Mouse (Mus musculus): ENCODE measurements around the gene Clcnka.

Clcnka gene

DNA sequence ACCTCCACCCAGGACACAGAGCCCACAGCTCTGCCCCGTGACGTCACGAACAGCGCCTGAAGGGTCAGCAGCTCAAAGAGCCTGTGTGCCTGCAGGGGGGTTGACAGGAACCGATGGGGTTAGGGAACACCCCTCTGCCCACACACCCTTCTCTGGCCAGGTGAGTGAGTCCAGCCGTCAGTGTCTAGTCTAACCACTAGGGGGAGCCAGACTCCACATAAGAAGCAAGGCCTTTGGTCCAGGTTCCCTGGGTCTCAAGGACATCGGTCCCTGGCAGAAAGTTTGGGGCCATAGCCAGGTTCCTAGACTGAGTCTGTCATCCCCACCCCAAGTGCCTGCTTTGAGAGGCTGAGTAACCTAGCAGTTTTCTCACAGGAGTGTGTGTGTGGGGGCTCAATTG, 13.2 kb downstream of the Clcnka start:
- no peak for ATAC-seq (ENCODE audit: insufficient number of reproducible peaks, low FRiP score, low TSS enrichment)

DNA sequence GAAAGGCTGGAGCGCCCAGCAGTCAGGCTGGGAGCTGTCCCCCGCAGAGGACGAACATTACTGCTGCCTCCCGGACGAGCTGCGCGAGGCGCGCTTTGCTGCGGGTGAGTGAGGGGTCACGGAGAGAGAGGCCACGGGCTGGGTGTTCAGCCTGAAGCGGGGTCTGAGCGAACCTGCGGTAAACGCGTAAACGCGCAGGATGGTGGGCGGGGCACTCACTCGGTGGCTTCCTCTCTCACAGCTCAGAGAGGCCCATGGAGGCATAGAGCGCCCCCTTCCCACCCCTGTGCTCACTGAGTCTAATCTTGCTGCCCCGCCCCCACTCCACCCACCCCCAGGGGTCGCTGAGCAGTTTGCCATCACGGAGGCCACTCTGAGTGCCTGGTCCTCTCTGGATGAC, 16.1 kb downstream of the Clcnka start:
- no peak for ATAC-seq (ENCODE audit: insufficient number of reproducible peaks, low FRiP score, low TSS enrichment)

DNA sequence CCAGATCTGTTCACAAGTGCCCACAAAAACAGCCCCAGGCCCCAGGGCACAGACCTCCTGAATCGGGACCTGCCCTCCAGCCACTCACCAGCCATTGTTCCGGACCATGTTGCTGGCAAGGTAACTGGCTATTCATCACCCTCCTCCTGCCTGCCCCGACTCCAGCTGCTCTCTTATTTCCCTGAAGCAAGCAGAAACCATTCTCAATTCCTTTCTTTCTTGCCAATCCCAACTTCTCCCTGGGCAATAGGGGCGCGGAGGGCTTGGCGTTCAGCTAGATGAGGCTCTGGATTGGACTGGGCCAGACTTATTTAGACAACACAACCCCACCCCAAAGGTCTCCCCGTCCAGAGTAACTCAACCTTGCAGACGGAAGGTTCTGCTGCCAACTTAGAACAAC, 18.9 kb downstream of the Clcnka start:
- no peak for ATAC-seq (ENCODE audit: insufficient number of reproducible peaks, low FRiP score, low TSS enrichment)

DNA sequence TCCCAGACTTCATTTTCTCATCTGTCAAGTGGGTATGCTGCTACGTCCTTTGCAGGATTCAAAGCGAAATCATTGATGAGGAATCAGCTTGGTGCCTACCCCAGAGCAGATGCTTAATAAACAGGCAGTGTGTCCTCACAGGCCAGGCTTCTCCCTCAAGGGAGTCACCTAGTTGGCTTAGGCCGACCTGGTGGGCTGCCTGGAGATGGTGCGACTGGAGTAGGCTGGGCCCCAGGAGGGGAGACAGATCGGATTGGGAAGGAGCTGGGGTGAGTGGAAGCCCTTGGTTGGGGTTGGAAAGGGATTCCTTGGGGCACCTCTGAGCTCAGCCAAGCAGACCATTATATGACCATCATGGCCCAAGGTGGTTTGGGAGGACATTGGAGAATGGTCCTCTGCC, 26.1 kb downstream of the Clcnka start:
- ATAC-seq (ENCODE audit: insufficient number of reproducible peaks, low FRiP score, low TSS enrichment), result no peak

DNA sequence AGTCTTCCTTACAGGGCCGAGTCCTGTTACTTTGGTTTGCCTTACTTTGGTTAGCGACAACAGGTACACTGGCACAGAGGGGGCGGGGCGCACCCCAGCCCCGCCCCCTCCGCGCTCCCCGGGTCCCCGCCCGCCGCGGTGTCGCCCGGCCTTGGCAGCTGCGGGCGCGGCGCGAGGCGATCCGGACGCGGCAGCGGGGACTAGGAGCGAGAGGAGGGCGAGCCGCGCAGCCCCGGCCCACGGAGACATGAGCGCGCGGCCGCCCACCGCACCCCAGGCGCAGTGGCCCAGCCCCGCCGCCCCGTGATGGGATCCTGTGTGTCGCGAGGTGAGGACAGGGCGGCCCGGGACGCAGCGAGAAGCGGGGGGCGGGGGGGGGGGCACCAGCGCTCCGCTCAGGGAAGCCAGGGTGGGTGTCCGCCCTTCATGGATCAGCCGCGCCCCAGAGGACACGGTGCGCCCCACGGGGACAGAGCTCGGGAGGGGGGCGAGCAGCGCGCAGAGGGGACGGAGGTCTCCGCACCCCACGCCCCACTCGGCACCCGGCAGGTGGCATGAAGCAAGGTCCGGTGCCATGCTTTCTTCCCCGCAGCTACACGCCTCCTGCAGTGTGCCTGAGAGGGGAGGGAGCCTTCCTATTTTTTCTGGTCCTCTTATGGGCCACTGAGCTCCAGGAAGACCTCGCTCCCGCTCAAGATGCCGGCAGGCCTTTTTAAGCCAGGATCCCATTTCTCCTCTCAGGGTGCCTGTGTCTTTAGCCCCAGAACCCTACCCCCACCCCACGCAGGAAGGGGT, 30.3 kb downstream of the Clcnka start, which contains the start of gene Fam131c:
Gene Fam131c (plus strand): TSS at position 224 of the 795 bp plus-strand sequence.
- ATAC-seq (ENCODE audit: insufficient number of reproducible peaks, low FRiP score, low TSS enrichment), result no peak

DNA sequence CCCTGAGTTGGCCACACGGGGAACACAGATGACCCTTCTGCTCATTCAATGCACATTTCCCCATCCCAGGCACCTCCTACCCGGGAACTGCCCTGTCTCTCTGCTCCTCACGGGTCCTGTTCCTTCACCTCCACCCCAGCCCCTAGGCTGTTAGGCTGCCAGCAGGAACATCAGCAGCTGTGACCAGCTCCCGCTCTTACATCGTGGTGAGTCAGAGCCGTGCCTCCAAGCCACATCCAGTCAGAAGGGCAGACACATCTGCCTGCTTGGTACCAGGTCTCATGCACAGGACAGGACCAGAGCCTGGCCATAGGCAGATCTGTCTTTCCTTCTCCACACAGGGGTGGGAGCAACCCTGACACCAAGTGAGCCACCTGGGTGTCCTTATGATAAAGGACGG, 32.6 kb downstream of the Clcnka start:
- ATAC-seq (ENCODE audit: insufficient number of reproducible peaks, low FRiP score, low TSS enrichment), result no peak

DNA sequence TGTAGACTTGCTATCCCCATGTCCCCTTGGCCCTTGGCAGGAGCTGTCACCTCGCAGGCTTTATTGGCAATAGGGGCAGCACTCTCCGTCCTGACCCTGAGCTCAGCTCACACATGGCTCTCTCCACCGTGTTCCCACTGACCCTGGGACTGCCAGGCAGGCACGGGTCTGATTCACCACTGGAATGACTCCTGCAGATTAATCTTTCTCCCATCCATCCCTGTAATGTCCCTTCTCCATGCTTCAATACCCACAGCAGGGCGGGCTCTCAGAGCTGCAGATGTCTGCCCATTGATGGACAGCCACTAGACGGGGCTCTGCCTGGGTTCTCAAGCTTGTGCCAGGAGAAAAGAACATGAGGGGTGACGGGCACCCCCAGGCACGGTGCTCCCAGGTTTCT, 33.4 kb downstream of the Clcnka start:
- ATAC-seq (ENCODE audit: insufficient number of reproducible peaks, low FRiP score, low TSS enrichment), result no peak

DNA sequence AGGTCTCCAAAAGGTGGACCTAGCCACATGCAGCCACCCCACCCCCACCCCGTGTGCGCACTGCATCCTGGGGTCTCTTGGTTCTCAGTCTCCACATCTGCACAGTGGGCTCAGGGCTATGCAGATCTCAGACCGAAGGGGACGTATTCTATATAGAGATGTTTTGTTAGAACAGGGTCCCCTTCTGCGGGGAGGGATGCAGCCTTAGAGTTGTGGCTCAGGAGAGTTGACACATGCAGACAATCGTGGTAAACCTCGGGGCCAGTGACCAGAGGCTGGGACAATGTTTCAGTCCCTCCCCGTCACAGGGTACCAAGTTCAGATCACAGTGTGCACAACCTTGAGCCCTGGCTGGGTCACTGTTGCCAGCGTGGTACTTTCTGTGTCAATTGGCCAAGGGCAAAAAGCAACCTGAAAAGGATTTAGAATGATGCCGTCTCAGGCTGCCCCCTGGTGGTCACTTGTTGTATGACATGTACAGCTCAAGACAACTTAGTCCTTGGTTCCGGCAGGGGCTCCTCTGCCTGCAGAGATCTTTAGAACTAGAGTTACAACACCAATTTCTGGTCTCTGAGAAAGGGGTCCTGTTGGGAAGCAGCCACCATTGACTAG, 35.5 kb downstream of the Clcnka start:
- peak; percentile 46; the same call in 1 of the 2 replicates for ATAC-seq (ENCODE audit: insufficient number of reproducible peaks, low FRiP score, low TSS enrichment)

DNA sequence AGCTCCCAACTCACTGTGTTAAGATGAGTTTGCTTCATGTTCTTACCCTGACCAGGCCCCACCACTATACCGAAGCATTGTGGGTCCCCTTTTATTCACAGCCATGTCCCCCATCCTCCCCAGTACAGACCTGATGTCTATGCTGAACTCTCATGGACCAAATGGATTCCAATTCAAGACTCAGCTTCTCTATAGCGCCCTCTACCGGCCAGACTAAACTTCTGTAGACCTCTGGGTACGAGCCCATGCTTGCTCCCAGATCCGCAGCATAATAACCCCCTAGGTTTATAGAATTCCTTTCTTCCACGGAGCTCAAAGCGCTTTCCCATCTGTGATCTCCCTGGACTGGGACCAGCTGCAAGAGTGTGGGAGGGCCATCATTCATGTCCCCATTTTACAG, 37.7 kb downstream of the Clcnka start:
- no peak for ATAC-seq (ENCODE audit: insufficient number of reproducible peaks, low FRiP score, low TSS enrichment)

DNA sequence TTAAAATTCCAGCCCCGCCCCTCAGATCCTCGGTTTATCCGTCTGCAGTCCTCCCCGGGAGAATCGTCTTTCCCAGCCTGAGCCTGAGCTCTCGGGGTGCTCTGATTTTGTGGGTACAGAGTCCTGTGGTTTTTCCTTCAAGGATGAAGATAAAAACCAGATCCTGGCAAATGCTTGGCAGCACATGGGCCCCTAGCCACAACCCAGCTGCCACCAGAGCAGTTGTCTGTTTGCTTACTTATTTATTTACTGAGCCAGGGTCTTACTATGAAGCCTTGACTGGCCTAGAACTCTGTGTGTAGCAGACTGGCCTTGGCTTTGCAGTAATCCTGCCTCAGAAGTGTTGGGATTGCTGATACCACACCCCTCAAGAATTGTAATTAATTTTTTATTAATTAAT, 39.3 kb downstream of the Clcnka start:
- ATAC-seq (ENCODE audit: insufficient number of reproducible peaks, low FRiP score, low TSS enrichment), result no peak

DNA sequence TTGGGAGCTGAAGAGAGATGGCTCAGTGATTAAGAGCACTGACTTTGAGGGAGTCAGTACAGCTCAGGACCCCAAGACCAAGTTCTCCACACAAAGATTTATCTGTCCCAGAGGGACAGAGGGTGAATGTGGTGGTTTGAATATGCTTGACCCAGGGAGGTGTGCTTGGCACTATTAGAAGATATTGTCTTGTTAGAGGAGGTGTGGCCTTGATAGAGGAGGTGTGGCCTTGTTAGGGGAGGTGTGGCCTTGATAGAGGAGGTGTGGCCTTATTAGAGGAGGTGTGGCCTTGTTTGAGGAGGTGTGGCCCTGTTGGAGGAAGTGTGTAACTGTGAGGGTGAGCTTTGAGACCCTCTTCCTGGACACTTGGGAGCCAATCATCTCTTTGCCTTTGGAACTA, 40.7 kb downstream of the Clcnka start:
- ATAC-seq (ENCODE audit: insufficient number of reproducible peaks, low FRiP score, low TSS enrichment), result no peak

DNA sequence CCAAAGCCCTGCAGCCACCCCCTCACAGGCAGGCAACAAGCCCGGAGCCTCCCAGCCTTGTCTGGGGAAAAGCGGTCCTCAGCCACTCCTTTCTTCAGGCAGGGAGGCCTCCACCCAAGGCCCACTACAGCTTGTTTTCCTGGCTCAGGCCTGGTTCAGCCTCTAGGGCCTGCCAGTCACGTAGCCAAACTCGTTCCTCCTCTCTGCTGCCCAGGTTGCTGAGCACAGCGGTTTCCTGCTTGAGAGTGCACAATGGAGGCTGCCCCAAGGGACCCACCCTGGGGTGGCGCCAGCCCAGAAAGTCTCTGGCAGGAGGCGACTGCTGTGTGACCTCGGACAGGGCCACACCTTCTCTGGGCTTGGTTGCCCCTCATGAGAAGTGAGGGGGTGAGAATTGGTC, 44.7 kb downstream of the Clcnka start:
- ATAC-seq (ENCODE audit: insufficient number of reproducible peaks, low FRiP score, low TSS enrichment), result no peak

DNA sequence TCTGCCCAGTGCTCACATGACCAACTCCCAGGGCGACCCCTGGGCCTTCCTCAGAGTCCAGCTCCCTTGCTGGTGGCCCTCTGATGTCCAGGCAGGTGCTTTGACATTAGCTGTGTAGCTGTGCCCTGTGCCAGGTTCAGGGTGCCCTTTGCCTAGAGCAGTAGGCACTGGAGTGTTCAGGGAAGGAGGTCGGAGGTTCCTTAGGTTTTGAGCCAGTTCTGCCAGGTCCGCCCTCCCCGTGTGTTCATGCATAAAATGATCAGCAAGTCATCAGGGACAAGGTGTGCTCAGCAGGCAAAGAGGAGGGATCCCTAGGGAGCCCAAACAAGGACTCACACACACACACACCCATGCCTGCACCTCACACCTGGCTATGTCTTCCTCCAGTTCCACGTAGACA, 45.5 kb downstream of the Clcnka start:
- no peak for ATAC-seq (ENCODE audit: insufficient number of reproducible peaks, low FRiP score, low TSS enrichment)

DNA sequence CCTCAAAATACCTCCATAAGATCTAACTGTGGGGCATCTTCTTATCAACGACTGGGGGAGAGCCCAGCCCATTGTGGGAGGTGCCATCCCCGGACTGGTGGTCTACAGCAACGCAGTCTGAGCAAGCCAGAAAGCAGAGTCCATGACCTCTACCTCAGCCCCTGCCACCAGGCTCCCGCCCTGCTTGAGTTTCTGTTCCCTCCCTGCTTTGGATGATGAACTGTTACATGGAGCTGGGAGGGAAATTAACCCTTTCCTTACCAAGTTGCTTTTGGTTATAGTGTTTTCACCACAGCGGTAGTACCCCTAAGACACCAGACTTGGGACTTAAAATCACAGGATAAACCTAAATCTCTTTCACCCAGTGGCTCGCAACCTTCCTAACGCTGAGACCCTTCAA, 46.6 kb downstream of the Clcnka start:
- ATAC-seq (ENCODE audit: insufficient number of reproducible peaks, low FRiP score, low TSS enrichment), result no peak

DNA sequence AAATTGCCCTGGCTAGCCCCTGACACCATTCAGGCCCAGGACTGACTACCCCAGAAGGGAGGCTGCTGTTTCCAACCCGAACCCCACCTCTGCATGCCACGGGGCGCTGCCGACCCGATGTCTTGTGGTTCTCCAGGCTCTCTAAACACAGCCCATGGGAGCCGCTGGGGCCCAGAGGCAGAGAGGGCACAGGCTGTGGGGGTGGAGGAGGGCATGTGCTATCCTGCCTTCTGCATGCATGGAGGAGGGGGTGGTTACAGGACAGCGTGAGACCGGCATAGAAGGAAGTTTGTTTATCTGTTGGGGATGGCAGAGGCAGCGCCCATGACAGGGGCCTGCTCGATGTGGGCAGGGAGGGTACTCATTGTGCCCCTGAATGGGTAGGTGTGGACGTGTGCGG, 48.5 kb downstream of the Clcnka start:
- ATAC-seq (ENCODE audit: insufficient number of reproducible peaks, low FRiP score, low TSS enrichment), result no peak

DNA sequence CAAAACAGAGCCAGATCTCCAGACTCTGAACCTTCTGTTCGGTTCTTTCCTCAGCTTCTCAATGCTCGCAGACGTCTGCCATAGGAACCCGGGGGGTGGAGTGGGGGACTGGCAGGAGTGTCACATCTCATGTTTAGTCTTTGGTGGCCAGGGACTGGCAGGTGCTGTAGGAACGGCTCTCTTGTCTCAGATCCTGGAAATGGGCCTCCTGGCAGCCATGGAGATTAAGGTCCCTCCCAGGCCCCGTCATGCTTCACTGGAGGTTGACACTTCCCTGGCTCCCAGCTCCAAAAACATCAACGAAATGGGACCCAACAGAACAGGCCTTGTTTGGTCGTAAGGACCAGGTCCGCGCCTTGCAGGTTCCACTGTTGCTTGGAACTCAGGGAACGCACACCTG, 49.9 kb downstream of the Clcnka start:
- no peak for ATAC-seq (ENCODE audit: insufficient number of reproducible peaks, low FRiP score, low TSS enrichment)

DNA sequence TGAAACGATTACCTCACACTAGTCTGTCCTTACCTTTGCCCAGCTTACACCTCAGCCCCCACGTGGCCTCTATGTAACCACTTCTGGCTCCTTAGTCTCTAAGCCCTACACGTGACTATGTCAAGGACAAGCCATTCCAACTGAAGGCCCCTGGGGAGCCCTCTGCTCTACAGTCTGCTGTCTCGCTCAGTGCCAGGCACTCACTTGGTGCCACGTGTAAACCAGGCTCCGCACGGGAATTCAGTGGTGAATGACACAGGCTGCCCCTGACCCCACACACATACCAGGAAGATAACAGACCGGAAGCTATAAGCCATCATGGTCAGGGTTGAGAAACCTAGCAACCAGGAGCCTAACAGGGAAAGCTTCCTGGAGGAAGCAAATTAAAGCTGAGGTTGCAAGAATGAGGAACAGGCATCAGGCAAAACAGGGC, 51.1 kb downstream of the Clcnka start:
- no peak for ATAC-seq (ENCODE audit: insufficient number of reproducible peaks, low FRiP score, low TSS enrichment)

DNA sequence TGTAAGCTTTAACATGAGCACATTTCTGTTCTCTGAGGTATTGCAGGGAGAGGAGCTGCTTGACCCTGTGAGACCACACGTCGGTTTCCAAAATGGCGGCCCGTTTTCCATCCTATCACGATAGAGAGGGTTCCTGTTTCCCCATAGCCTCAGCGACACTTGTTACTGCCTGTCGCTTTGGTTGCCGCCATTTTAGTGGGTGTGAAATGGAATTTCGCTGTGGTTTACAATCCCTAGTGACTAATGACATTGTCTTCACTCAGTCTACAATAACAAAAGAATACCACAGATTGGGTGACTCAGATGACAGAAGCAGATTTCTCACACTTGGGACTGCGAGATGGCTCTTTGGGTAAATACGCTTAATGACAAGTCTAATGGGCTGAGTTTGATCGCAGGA, 53.3 kb downstream of the Clcnka start:
- no peak for ATAC-seq (ENCODE audit: insufficient number of reproducible peaks, low FRiP score, low TSS enrichment)

DNA sequence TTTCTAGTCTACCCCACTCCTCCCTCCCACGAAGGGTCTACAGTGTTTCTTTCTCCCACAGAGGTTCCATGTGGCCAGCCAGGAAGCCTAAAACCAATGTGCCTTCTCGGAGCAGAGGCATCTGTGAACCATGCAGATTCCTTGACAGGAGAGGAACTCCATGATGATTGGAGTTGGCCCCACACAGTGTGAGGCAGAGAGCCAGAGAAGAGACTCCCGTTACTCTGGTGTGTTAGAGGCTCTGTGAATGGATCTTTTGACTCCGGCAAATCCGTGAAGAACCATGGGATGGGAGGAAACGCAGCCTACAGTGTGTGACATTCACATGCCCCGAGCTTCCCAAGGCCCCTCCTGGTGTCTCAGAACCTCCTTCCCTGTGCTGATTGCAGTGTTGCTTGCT, 55.0 kb downstream of the Clcnka start:
- ATAC-seq (ENCODE audit: insufficient number of reproducible peaks, low FRiP score, low TSS enrichment), result no peak

DNA sequence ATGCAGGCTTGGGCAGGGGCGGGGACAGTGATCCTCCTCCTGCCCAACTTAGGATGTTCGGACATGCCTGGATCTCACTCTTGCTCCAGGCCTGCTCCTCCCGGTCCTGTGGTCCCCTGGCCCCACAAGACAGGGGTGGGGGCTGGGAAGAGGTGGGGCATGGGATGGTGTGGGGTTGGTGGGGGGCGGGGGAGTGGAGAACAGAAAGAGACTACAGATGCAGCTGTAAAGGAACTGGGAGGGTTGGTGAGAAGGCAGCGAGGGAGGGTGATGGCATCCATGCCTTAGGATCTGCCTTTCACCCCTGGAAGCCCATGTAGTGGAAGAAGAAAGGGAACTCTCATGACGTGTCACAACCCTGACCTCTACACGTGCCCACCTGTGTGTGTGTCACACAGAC, 57.0 kb downstream of the Clcnka start:
- no peak for ATAC-seq (ENCODE audit: insufficient number of reproducible peaks, low FRiP score, low TSS enrichment)

DNA sequence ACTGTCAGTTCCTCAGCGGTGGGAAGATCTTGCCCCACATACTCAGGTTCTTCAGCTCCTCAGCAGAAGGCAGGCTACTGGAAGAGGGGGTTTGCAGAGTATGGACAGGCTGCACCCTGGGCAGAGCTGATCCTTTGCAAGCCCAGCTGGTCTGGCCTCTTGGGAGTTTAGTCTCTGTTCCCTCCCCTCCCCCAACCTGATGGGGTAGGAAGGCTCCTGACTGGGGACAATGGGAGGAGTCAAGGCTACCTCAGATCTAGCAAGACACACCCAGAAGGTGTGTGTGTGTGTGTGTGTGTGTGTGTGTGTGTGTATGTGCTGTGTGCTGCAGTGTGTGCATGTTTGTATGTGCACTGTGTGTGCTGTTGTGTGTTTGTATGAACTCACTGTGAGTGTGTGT, 59.7 kb downstream of the Clcnka start:
- no peak for ATAC-seq (ENCODE audit: insufficient number of reproducible peaks, low FRiP score, low TSS enrichment)

DNA sequence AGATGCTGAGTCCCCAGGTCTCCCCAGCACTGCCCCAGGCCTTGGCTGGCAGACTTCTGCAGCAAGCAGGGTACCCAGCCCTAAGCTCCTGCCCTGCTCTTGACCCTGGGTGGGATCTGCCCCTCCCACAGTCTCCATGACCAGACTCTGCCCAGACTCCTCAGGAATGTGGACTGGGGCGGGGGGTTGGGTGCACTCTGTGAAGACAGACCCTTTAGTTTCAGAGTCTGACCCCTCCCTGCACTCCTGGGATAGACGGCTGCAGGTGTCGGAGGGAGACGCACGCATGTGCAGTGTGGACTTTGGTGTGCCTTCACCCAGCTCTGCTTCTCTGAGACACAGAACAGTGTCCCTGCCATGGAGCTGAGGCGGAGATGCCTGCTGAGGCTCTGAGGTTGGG, 60.5 kb downstream of the Clcnka start:
- no peak for ATAC-seq (ENCODE audit: insufficient number of reproducible peaks, low FRiP score, low TSS enrichment)

Data from cerebellum, adult (tissue).